Mouse (Mus musculus) midbrain, embryonic 11.5 days (tissue): ENCODE results near the gene Hist1h3e. TPM values are rescaled to one million over a fixed set of nuclear protein-coding genes. Genes with fewer than 3 reads are reported as not detected.
A peak's percentile ranks its signal among the peaks of the same experiment; 100 is the strongest.
"Not testable (repeated sequence)": the region's sequence is repeated elsewhere in the genome, so short reads cannot be mapped to it uniquely, and the experiment has no call there.

Source experiments
- ATAC-seq: fragments of 200-750 bp; cut with Nextera tagmentation; 2 replicates; pipeline ENCODE4 v1.8.0; 2017; ENCODE audit warnings: moderate TSS enrichment, moderate library complexity; ENCODE audit not compliant: low FRiP score
- DNase-seq: peaks from one replicate; pipeline ENCODE4 v3.0.0; 2015; ENCODE audit warnings: low spot score; ENCODE audit errors: missing footprints
- H3K27ac ChIP-seq: fragments of 300-500 bp; sonication (generic); 2 replicates; pipeline ENCODE4 v1.5.1; 2014; ENCODE audit warnings: low read depth, low read length
- H3K27me3 ChIP-seq: fragments of 300-500 bp; sonication (generic); 2 replicates; pipeline ENCODE4 v1.6.1; 2014; ENCODE audit warnings: mild to moderate bottlenecking, low read length, moderate library complexity, mixed read lengths; ENCODE audit not compliant: control insufficient read depth, insufficient read depth
- H3K36me3 ChIP-seq: fragments of 300-500 bp; sonication (generic); 2 replicates; pipeline ENCODE4 v1.6.1; 2014; ENCODE audit warnings: mild to moderate bottlenecking, low read length, moderate library complexity, mixed read lengths; ENCODE audit not compliant: control insufficient read depth, insufficient read depth
- H3K4me1 ChIP-seq: fragments of 300-500 bp; sonication (generic); 2 replicates; pipeline ENCODE4 v1.6.1; 2014; ENCODE audit warnings: low read length; ENCODE audit not compliant: control insufficient read depth, insufficient read depth
- H3K4me2 ChIP-seq: fragments of 300-500 bp; sonication (generic); 2 replicates; pipeline ENCODE4 v1.6.1; 2014; ENCODE audit warnings: mild to moderate bottlenecking, moderate library complexity
- H3K4me3 ChIP-seq: fragments of 300-500 bp; sonication (generic); 2 replicates; pipeline ENCODE4 v1.5.1; 2014; ENCODE audit warnings: low read depth, low read length
- H3K9ac ChIP-seq: fragments of 300-500 bp; sonication (generic); 2 replicates; pipeline ENCODE4 v1.6.1; 2014; ENCODE audit warnings: low read length
- H3K9me3 ChIP-seq: fragments of 300-500 bp; sonication (generic); 2 replicates; pipeline ENCODE4 v1.6.1; 2016; ENCODE audit warnings: low read length; ENCODE audit not compliant: control insufficient read depth
- WGBS: fragments of 180-500 bp; shearing (Covaris S2); extraction: QIAGEN DNeasy Blood & Tissue Kit; methylation state at CpG from one replicate; pipeline ENCODE4 v1.1.7; 2014; 5-methylcytosine and 5-hydroxymethylcytosine counted together
- polyA plus RNA-seq: library from polyadenylated mRNA; unstranded; fragments of >200 nt; fragmentation: Nextera tagmentation; extraction: Ambion mirVana; gene quantifications from 2 replicates; pipeline ENCODE4 v1.2.1, GENCODE M21; 2014

Gene Hist1h3e
- polyA plus RNA-seq, 1 experiment from 2014 or later, result 7.4 TPM

GRCm38 (mm10) chr13:23595622-23596372, 33.6 kb upstream of the Hist1h3e start:
- Histone ChIP-seq H3K4me1 (no peaks in the 10 kb centered on the region), H3K4me3 (no peak overlapping the region), H3K27me3 (no peaks in the 10 kb centered on the region), H3K27ac (no peak overlapping the region), H3K9ac (no peak overlapping the region), H3K4me2 (no peak overlapping the region), H3K9me3 (no peaks in the 10 kb centered on the region; the same call in 1 of the 2 replicates), H3K36me3 (no peaks in the 10 kb centered on the region)
- 88% methylated on average over 7 of the region's 7 CpGs for WGBS
- DNase-seq, result no peak
- ATAC-seq, result no peak

GRCm38 (mm10) chr13:23595185-23595584, 33.0 kb upstream of the Hist1h3e start:
- ATAC-seq (no peak), DNase-seq (no peak)
- Histone ChIP-seq H3K27me3 (no peaks in the 10 kb centered on the region), H3K9ac (no peak overlapping the region), H3K27ac (no peak overlapping the region), H3K4me1 (no peaks in the 10 kb centered on the region), H3K36me3 (no peaks in the 10 kb centered on the region), H3K4me3 (no peak overlapping the region), H3K4me2 (no peak overlapping the region), H3K9me3 (no peaks in the 10 kb centered on the region; the same call in 1 of the 2 replicates)
- WGBS, result 88% methylated on average over 2 of the region's 2 CpGs

- ATAC-seq (no peak), DNase-seq (no peak)
- Histone ChIP-seq H3K27ac (no peak overlapping the region), H3K9me3 (no peaks in the 10 kb centered on the region; the same call in 1 of the 2 replicates), H3K4me3 (no peak overlapping the region), H3K4me1 (no peaks in the 10 kb centered on the region), H3K36me3 (no peaks in the 10 kb centered on the region), H3K4me2 (no peak overlapping the region), H3K9ac (no peak overlapping the region), H3K27me3 (no peaks in the 10 kb centered on the region)
- WGBS, result 87% methylated on average over 5 of the region's 5 CpGs
These were observed 31.0 kb upstream of the Hist1h3e start for GRCm38 (mm10) chr13:23593051-23593770.

GRCm38 (mm10) chr13:23592614-23593013, 30.4 kb upstream of the Hist1h3e start:
- ATAC-seq, result no peak
- H3K9me3 ChIP-seq, result no peaks in the 10 kb centered on the region; the same call in 1 of the 2 replicates
- no peaks in the 10 kb centered on the region for H3K27me3 ChIP-seq
- WGBS, result 89% methylated on average over 7 of the region's 7 CpGs
- no peak for DNase-seq
- no peak overlapping the region for H3K9ac ChIP-seq
- no peaks in the 10 kb centered on the region for H3K4me1 ChIP-seq
- H3K27ac ChIP-seq, result no peak overlapping the region
- H3K4me2 ChIP-seq, result no peak overlapping the region
- no peak overlapping the region for H3K4me3 ChIP-seq
- H3K36me3 ChIP-seq, result no peaks in the 10 kb centered on the region

- 91% methylated on average over 7 of the region's 7 CpGs for WGBS
- not testable (repeated sequence) for ATAC-seq, H3K4me3 ChIP-seq, H3K9ac ChIP-seq, DNase-seq, H3K36me3 ChIP-seq, H3K27me3 ChIP-seq, H3K27ac ChIP-seq, H3K4me2 ChIP-seq, H3K9me3 ChIP-seq, H3K4me1 ChIP-seq
These were observed 29.7 kb upstream of the Hist1h3e start for GRCm38 (mm10) chr13:23591886-23592285.

GRCm38 (mm10) chr13:23591206-23591605, 29.0 kb upstream of the Hist1h3e start:
- H3K4me2 ChIP-seq, result no peak overlapping the region
- ATAC-seq (no peak), DNase-seq (no peak)
- WGBS, result 95% methylated on average over 7 of the region's 7 CpGs
- H3K27ac ChIP-seq, result no peak overlapping the region
- H3K36me3 ChIP-seq, result no peaks in the 10 kb centered on the region
- H3K4me1 ChIP-seq, result 0 out of 2 replicates have a peak, but pooled peaks cover 5% of the 10 kb centered on the region
- H3K27me3 ChIP-seq, result no peaks in the 10 kb centered on the region
- H3K4me3 ChIP-seq, result no peak overlapping the region
- no peak overlapping the region for H3K9ac ChIP-seq
- H3K9me3 ChIP-seq, result no peaks in the 10 kb centered on the region; the same call in 1 of the 2 replicates

GRCm38 (mm10) chr13:23586940-23587225, 24.7 kb upstream of the Hist1h3e start:
- no peak for ATAC-seq
- peak overlapping the region; percentile 23; the same call in 1 of the 2 replicates for H3K4me3 ChIP-seq
- WGBS, result 3% methylated on average over 1 of the region's 1 CpGs
- H3K36me3 ChIP-seq, result no peaks in the 10 kb centered on the region
- peaks cover 17% of the 10 kb centered on the region; the same call in 1 of the 2 replicates for H3K4me1 ChIP-seq
- peak overlapping the region; percentile 65 for H3K9ac ChIP-seq
- peak overlapping the region; percentile 78 for H3K4me2 ChIP-seq
- H3K27me3 ChIP-seq, result no peaks in the 10 kb centered on the region
- H3K9me3 ChIP-seq, result no peaks in the 10 kb centered on the region; the same call in 1 of the 2 replicates
- peak overlapping the region; percentile 95 for H3K27ac ChIP-seq
- DNase-seq, result no peak

- Histone ChIP-seq H3K4me2 (peak overlapping the region; percentile 78), H3K4me3 (peak overlapping the region; percentile 23), H3K27ac (peak overlapping the region; percentile 95), H3K27me3 (no peaks in the 10 kb centered on the region), H3K9ac (peak overlapping the region; percentile 65), H3K36me3 (no peaks in the 10 kb centered on the region), H3K9me3 (no peaks in the 10 kb centered on the region), H3K4me1 (peaks cover 17% of the 10 kb centered on the region; the same call in 1 of the 2 replicates)
- ATAC-seq, result 0 out of 2 replicates have a peak, but pooled peaks have one; percentile 23
- WGBS, result 1% methylated on average over 22 of the region's 22 CpGs
- peak; percentile 92 for DNase-seq
These were observed 24.1 kb upstream of the Hist1h3e start for GRCm38 (mm10) chr13:23586099-23586939.
